Mouse (Mus musculus) lung, embryonic 16.5 days (tissue): ENCODE measurements around the gene Rnf24. TPM values are rescaled to one million over a fixed set of nuclear protein-coding genes. Genes with fewer than 3 reads are reported as not detected.

Experiments
- ATAC-seq: fragments of 200-750 bp; cut with Nextera tagmentation; 2 replicates; pipeline ENCODE4 v1.8.0; 2017; ENCODE audit warnings: low read depth, mild to moderate bottlenecking, moderate library complexity
- H3K27ac ChIP-seq: fragments of 300-500 bp; sonication (generic); 2 replicates; pipeline ENCODE4 v1.5.1; 2014; ENCODE audit warnings: mild to moderate bottlenecking, control low read depth, low read length
- H3K27me3 ChIP-seq: fragments of 300-500 bp; sonication (generic); 2 replicates; pipeline ENCODE4 v1.6.1; 2014; ENCODE audit warnings: low read depth, low read length, mixed read lengths; ENCODE audit not compliant: control insufficient read depth, insufficient read depth
- H3K36me3 ChIP-seq: fragments of 300-500 bp; sonication (generic); 2 replicates; pipeline ENCODE4 v1.6.1; 2014; ENCODE audit warnings: low read length; ENCODE audit not compliant: control insufficient read depth, insufficient read depth
- H3K4me1 ChIP-seq: fragments of 300-500 bp; sonication (generic); replicated peaks from 2 replicates; pipeline ENCODE4 v1.6.1; 2014; ENCODE audit warnings: low read length, mixed read lengths; ENCODE audit not compliant: control insufficient read depth, insufficient read depth
- H3K4me2 ChIP-seq: fragments of 300-500 bp; sonication (generic); 2 replicates; pipeline ENCODE4 v1.6.1; 2014; ENCODE audit warnings: low read depth, low read length, control low read depth
- H3K4me3 ChIP-seq: fragments of 300-500 bp; sonication (generic); 2 replicates; pipeline ENCODE4 v1.5.1; 2014; ENCODE audit warnings: mild to moderate bottlenecking, low read length, control low read depth
- H3K9ac ChIP-seq: fragments of 300-500 bp; sonication (generic); 2 replicates; pipeline ENCODE4 v1.6.1; 2014; ENCODE audit warnings: low read length, control low read depth
- H3K9me3 ChIP-seq: fragments of 300-500 bp; sonication (generic); 2 replicates; pipeline ENCODE4 v1.6.1; 2016; ENCODE audit warnings: low read length; ENCODE audit not compliant: control insufficient read depth
- WGBS: fragments of 180-500 bp; shearing (Covaris S2); extraction: QIAGEN DNeasy Blood & Tissue Kit; methylation state at CpG from one replicate; pipeline ENCODE4 v1.1.7; 2014; 5-methylcytosine and 5-hydroxymethylcytosine counted together
- polyA plus RNA-seq: library from polyadenylated mRNA; unstranded; fragments of >200 nt; fragmentation: Nextera tagmentation; extraction: Ambion mirVana; gene quantifications from 2 replicates; pipeline ENCODE4 v1.2.1, GENCODE M21; 2015

The Rnf24 gene
- polyA plus RNA-seq, 1 experiment from 2014 or later: 3.4 TPM

DNA sequence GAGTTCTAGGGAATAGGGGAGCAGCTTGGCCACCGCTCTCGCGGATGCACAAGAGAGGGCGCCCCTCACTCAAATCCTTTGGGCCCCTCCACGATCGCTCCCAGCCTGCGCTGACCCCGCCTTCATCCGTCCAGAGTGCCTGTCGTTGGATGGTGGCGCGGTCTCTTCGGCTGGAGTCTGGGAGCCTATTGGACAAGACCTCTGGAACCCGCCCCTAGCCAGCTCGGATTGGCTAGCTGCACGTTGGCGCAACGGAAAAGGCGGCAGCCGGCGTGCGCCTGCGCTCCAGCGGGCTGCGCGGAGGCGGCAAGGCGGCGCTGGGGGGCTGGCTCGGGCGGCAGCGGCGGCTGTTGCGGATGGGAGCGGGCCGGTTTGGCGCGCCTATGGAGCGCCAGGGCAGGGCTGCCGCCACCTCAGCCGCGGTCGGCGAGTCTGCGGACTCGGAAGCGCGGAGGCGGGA, 90.4 kb downstream of the Rnf24 start, which contains the start of gene Pank2:
Gene Pank2 (plus strand): TSS at position 283 of the 460 bp plus-strand sequence.
- Histone ChIP-seq H3K9me3 (no peaks in the 10 kb centered on the region), H3K27me3 (no peaks in the 10 kb centered on the region), H3K4me2 (peak within 1 kb of the TSS; percentile 81), H3K27ac (peak within 1 kb of the TSS; percentile 100), H3K4me1 (peaks cover 24% of the 10 kb centered on the region), H3K9ac (peak within 1 kb of the TSS; percentile 96), H3K4me3 (peak within 1 kb of the TSS; percentile 88), H3K36me3 (no peaks in the 10 kb centered on the region)
- WGBS: under 1% methylated on average over 46 of the region's 49 CpGs
- ATAC-seq: peak; percentile 99

DNA sequence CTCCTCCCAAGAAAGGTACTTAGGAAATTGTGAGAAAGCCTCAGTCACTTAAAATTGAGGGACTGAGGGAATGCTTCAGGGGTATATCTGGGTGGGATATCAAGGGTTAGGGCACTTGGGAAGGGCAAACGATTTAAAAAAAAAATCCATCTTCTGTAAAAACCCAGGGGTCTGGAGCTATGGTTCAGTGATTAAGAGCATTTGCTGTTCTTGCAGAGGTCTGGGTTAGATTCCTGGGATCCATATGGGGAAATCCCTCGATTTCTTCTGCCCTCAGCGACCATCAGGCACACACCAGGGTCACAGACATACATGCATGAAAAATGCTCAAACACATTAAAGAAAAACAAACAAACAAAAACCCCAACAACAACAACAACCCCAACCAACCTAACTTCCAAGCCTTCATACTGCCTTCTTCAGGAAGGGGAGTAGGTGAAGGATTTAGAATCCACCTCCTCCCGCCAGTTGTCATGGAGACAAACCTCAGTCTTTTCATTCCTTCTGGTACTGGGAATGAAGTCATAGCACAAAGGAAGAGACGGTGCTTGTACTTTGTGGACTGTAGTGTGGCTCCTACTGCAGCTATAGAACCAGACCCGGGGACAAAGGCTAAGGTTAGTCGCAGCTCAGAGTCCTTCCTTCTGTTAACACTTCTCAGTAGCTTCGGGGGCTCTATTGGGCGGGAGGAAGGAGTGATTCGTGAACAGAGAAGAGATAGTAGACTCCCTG, 91.0 kb downstream of the Rnf24 start:
- 1% methylated on average over 10 of the region's 10 CpGs for WGBS
- H3K4me2 ChIP-seq: peak overlapping the region; percentile 81
- peak overlapping the region; percentile 100 for H3K27ac ChIP-seq
- ATAC-seq: peak; percentile 60
- peak overlapping the region; percentile 88 for H3K4me3 ChIP-seq
- no peaks in the 10 kb centered on the region for H3K9me3 ChIP-seq
- H3K9ac ChIP-seq: peak overlapping the region; percentile 85
- H3K27me3 ChIP-seq: no peaks in the 10 kb centered on the region
- H3K4me1 ChIP-seq: peaks cover 24% of the 10 kb centered on the region
- no peaks in the 10 kb centered on the region for H3K36me3 ChIP-seq

DNA sequence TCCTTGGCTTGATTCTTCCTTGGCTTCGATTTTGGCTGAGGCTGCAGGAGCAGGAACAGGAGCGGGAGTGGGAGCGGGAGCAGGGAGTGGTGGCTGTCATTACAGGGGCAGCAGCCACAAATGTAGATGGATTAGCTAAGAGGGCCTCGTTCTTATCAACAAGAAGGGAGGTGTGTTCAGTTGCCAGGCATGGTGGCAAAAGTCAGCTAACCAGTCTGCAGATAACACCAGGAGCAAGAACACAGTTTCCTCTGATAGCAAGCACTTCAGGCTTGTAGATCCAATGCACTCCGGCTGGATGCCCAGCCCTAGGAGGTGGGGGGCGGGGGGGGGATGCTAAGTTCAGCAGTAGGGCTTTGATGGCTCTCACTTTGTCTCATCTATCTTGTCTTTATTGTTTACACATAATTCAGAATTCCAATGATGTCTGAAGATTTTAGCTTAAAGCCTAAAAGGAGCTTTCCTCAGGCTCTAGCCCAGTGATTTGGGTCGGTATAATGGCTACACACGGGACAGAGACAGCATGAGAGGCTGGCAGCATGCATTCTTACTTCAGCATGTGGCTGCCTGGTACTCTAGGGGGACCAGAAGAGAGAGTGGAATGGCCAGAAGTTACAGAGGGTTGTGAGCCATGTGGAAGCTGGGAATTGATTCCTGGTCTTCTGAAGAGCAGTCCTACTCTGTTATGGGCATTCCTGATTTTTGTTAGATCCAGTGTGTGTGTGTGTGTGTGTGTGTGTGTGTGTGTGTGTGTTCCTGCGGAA, 92.0 kb downstream of the Rnf24 start:
- H3K4me2 ChIP-seq: no peak overlapping the region
- no peaks in the 10 kb centered on the region for H3K36me3 ChIP-seq
- 25% methylated on average over 9 of the region's 9 CpGs for WGBS
- no peaks in the 10 kb centered on the region for H3K27me3 ChIP-seq
- no peaks in the 10 kb centered on the region for H3K9me3 ChIP-seq
- H3K4me1 ChIP-seq: peaks cover 24% of the 10 kb centered on the region
- no peak overlapping the region for H3K4me3 ChIP-seq
- 0 out of 2 replicates have a peak overlapping the region, but pooled peaks have one; percentile 18 for H3K9ac ChIP-seq
- ATAC-seq: no peak
- no peak overlapping the region for H3K27ac ChIP-seq

- H3K9me3 ChIP-seq: no peaks in the 10 kb centered on the region
- no peak for ATAC-seq
- H3K4me3 ChIP-seq: no peak overlapping the region
These were observed 94.0 kb downstream of the Rnf24 start for GRCm38 (mm10) chr2:131258693-131259092.

DNA sequence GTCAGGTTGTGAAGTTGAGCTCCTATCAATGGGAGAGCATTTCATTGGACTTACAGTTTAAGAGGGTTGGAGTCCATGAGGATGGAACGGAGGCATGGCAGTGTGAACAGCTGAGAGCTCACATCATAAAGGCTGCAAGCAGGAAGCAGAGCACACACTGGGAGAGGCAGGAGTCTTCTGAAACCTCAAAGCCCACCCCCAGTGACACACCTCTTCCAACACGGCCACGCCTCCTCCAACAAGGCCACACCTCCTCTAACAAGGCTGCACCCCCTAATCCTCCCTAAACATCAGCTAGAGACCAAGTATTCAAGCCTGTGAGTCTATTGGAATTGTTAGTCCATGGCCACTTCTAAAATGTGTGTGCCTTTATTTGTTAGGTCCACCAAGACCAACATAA, 97.0 kb downstream of the Rnf24 start:
- ATAC-seq: no peak
- H3K27ac ChIP-seq: no peak overlapping the region
- WGBS: 56% methylated on average over 3 of the region's 3 CpGs

More at GRCm38 (mm10) chr2:131258693-131259092, 94.0 kb downstream of the Rnf24 start:
- H3K9ac ChIP-seq: no peak overlapping the region
- no peak overlapping the region for H3K4me2 ChIP-seq
- peaks cover 16% of the 10 kb centered on the region for H3K4me1 ChIP-seq
- H3K36me3 ChIP-seq: no peaks in the 10 kb centered on the region
- no peaks in the 10 kb centered on the region for H3K27me3 ChIP-seq
- H3K27ac ChIP-seq: no peak overlapping the region
- WGBS: 72% methylated on average over 8 of the region's 8 CpGs

GRCm38 (mm10) chr2:131254329-131254713, 98.4 kb downstream of the Rnf24 start:
- Histone ChIP-seq H3K4me2 (peak overlapping the region; percentile 38), H3K9me3 (no peaks in the 10 kb centered on the region), H3K27me3 (no peaks in the 10 kb centered on the region), H3K9ac (no peak overlapping the region), H3K4me3 (no peak overlapping the region), H3K4me1 (peaks cover 5% of the 10 kb centered on the region; the same call in 1 of the 2 replicates), H3K36me3 (no peaks in the 10 kb centered on the region), H3K27ac (peak overlapping the region; percentile 69)
- 45% methylated on average over 2 of the region's 2 CpGs for WGBS
- peak; percentile 67 for ATAC-seq

More for the DNA sequence above, 97.0 kb downstream of the Rnf24 start:
- no peaks in the 10 kb centered on the region for H3K36me3 ChIP-seq
- H3K9ac ChIP-seq: no peak overlapping the region
- no peak overlapping the region for H3K4me2 ChIP-seq
- H3K4me3 ChIP-seq: no peak overlapping the region
- no peaks in the 10 kb centered on the region for H3K27me3 ChIP-seq
- no peaks in the 10 kb centered on the region for H3K9me3 ChIP-seq
- peaks cover 10% of the 10 kb centered on the region for H3K4me1 ChIP-seq

DNA sequence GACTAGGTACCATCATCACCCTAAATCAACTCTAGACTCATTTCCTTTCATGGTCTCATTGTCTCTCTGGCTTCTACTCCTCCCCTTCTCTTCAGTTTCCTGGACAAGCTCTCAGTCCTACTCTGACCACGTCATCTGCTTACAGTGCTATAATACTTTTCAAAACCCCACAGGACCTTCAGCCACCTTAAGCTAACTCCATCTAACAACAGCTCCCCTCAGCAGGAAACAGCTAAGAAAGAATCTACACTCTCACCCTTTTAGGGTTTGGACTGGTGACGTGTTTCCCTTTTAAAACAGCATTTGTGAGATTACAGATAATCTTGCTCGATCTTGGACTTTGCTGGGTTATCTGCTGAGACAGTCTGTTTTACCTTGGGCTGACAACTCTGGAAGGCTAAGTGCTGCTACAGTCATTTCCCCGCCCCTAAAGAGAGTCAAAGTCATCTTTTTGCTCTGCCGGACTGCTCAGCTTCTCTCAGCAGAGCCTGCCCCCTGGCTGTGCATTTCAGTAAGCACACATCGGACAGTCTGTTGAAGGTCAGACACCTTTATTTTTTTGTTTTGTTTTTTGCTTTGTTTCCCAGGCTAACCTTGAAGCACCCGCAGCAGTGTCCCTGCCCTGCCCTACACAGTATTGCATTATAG, 98.9 kb downstream of the Rnf24 start:
- H3K9me3 ChIP-seq: no peaks in the 10 kb centered on the region
- ATAC-seq: peak; percentile 90
- H3K9ac ChIP-seq: no peak overlapping the region
- H3K4me1 ChIP-seq: peaks cover 5% of the 10 kb centered on the region; the same call in 1 of the 2 replicates
- peak overlapping the region; percentile 38 for H3K4me2 ChIP-seq
- H3K36me3 ChIP-seq: peaks cover 1% of the 10 kb centered on the region; the same call in 1 of the 2 replicates
- WGBS: 14% methylated on average over 7 of the region's 7 CpGs
- no peak overlapping the region for H3K4me3 ChIP-seq
- no peaks in the 10 kb centered on the region for H3K27me3 ChIP-seq
- H3K27ac ChIP-seq: peak overlapping the region; percentile 69
